Mouse (Mus musculus): Measurements from ENCODE around the gene Sept11.

DNA sequence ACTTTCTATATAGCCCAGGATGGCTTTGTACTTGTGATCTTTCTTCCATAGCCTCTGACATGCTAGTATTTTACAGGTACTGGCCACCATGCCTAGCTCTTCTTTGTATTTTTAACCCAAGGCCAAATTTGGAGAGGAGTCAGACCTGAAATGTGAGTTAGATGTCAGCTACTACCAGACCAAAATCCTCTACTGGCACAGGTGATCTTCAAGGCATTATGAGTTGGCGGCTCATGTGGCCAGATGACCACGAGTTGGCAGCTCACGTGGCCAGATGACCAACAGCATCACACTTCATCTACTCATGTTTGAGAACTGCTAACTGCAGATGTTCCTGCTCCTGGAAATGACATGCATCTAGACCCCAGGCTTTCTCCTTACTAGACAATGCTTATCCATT is 125.1 kb downstream of the Sept11 start:
- no peak for TF ChIP-seq CTCF (IDR thresholded peaks at IDR 0.05; ENCODE audit: borderline replicate concordance, insufficient read depth, low read depth, low read length)
- no peak for TF ChIP-seq POLR2A (IDR thresholded peaks at IDR 0.05; ENCODE audit: borderline replicate concordance, insufficient read depth, low read length)
